Mouse (Mus musculus) liver, embryonic 13.5 days (tissue): ENCODE data around the gene Ppm1g. TPM values are rescaled to one million over a fixed set of nuclear protein-coding genes. Genes with fewer than 3 reads are reported as not detected.
A peak's percentile ranks its signal among the peaks of the same experiment; 100 is the strongest.
"Not testable (repeated sequence)": the region's sequence is repeated elsewhere in the genome, so short reads cannot be mapped to it uniquely, and the experiment has no call there.

Source experiments
- ATAC-seq: fragments of 200-750 bp; cut with Nextera tagmentation; 2 replicates; pipeline ENCODE4 v1.8.0; 2017; ENCODE audit warnings: low read depth, mild to moderate bottlenecking, moderate number of reproducible peaks, moderate library complexity
- DNase-seq: peaks from one replicate; pipeline ENCODE4 v3.0.0; 2022
- H3K27ac ChIP-seq: fragments of 300-500 bp; sonication (generic); 2 replicates; pipeline ENCODE4 v1.5.1; 2015; ENCODE audit warnings: moderate library complexity, mild to moderate bottlenecking, inconsistent platforms
- H3K27me3 ChIP-seq: fragments of 300-500 bp; sonication (generic); 2 replicates; pipeline ENCODE4 v1.6.1; 2015; ENCODE audit warnings: mild to moderate bottlenecking, inconsistent platforms
- H3K36me3 ChIP-seq: fragments of 300-500 bp; sonication (generic); 2 replicates; pipeline ENCODE4 v1.6.1; 2015; ENCODE audit warnings: mild to moderate bottlenecking, inconsistent platforms
- H3K4me1 ChIP-seq: fragments of 300-500 bp; sonication (generic); replicated peaks from 2 replicates; pipeline ENCODE4 v1.6.1; 2015; ENCODE audit warnings: inconsistent platforms
- H3K4me2 ChIP-seq: fragments of 300-500 bp; sonication (generic); 2 replicates; pipeline ENCODE4 v1.6.1; 2015; ENCODE audit warnings: inconsistent platforms, mild to moderate bottlenecking, moderate library complexity
- H3K4me3 ChIP-seq: fragments of 300-500 bp; sonication (generic); replicated peaks from 2 replicates; pipeline ENCODE4 v1.5.1; 2015; ENCODE audit warnings: mild to moderate bottlenecking, inconsistent platforms
- H3K9ac ChIP-seq: fragments of 300-500 bp; sonication (generic); 2 replicates; pipeline ENCODE4 v1.6.1; 2015; ENCODE audit warnings: mild to moderate bottlenecking, inconsistent platforms
- H3K9me3 ChIP-seq: fragments of 300-500 bp; sonication (generic); replicated peaks from 2 replicates; pipeline ENCODE4 v1.6.1; 2016; ENCODE audit warnings: inconsistent platforms
- WGBS: fragments of 180-500 bp; shearing (Covaris S2); methylation state at CpG from one replicate; pipeline ENCODE4 v1.1.7; 2015; ENCODE audit not compliant: insufficient replicate concordance; 5-methylcytosine and 5-hydroxymethylcytosine counted together
- polyA plus RNA-seq: library from polyadenylated mRNA; unstranded; fragments of >200 nt; fragmentation: Nextera tagmentation; extraction: Ambion mirVana; gene quantifications from 2 replicates; pipeline ENCODE4 v1.2.1, GENCODE M21; 2015

Ppm1g gene
- polyA plus RNA-seq, 1 experiment from 2014 or later: 169 TPM

DNA sequence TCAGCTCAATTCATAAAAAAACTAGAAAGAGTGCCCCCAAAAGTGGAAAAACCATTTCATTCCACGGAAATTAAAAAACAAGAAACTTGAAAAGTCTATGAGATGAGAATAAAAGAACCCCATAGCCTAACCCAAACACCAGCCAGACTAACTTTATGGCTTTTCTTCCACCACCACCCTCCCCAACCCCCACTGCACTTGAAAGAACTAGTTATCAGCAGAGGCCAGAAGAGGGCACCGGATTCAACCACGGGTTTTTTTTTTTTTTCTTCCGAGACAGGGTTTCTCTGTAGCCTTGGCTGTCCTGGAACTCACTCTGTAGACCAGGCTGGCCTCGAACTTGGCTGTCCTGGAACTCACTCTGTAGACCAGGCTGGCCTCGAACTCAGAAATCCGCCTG is 2.2 kb downstream of the Ppm1g start:
- Histone ChIP-seq H3K27ac (peak overlapping the region; percentile 97), H3K4me3 (peak overlapping the region; percentile 99), H3K27me3 (no peaks in the 10 kb centered on the region), H3K36me3 (peaks cover 14% of the 10 kb centered on the region), H3K9me3 (no peaks in the 10 kb centered on the region), H3K4me1 (peaks cover 62% of the 10 kb centered on the region), H3K9ac (peak overlapping the region; percentile 99), H3K4me2 (peak overlapping the region; percentile 92)
- 13% methylated on average over 7 of the region's 7 CpGs for WGBS
- ATAC-seq: peak; percentile 55
- peak; percentile 74 for DNase-seq

DNA sequence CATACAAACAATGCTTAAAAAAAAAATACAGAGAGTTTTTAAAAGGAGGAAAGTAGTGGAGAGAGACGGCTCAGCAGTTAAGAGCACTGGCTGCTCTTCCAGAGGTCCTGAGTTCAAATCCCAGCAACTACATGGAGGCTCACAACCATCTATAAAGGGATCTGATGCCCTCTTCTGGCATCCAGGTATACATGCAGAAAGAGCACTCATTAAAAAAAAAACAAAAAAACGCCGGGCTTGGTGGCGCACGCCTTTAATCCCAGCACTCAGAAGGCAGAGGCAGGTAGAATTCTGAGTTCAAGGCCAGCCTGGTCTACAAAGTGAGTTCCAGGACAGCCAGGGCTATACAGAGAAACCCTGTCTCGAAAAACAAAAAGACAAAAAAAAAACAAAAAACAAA is 3.9 kb downstream of the Ppm1g start:
- DNase-seq, H3K9me3 ChIP-seq, H3K27me3 ChIP-seq, ATAC-seq, H3K9ac ChIP-seq, H3K4me3 ChIP-seq, H3K27ac ChIP-seq: not testable (repeated sequence)
- H3K4me1 ChIP-seq: peaks cover 70% of the 10 kb centered on the region
- peaks cover 17% of the 10 kb centered on the region for H3K36me3 ChIP-seq
- peak overlapping the region; percentile 17; the same call in 1 of the 2 replicates for H3K4me2 ChIP-seq
- 69% methylated on average over 6 of the region's 6 CpGs for WGBS

DNA sequence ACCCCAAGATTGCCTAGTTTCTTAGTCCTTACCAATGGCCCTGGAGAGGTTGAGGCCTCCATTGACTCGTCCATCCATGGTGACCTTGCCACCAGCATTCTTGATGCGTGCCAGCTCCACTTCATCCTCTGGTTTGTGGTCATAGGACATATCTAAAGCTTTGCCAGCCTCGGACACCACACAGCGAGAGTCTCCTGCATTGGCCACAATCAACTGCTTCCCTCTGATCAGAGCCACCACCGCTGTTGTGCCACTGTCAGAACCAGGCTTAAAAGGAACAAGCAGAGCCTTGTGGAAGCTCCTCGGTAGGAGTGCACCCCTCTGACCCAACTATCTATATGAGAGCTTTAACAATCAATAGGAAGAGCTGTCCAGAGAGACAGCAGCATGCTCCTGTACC is 16.1 kb downstream of the Ppm1g start:
- Histone ChIP-seq H3K9me3 (peaks cover 5% of the 10 kb centered on the region), H3K36me3 (peaks cover 80% of the 10 kb centered on the region), H3K9ac (no peak overlapping the region), H3K4me1 (peaks cover 31% of the 10 kb centered on the region), H3K27me3 (no peaks in the 10 kb centered on the region), H3K4me3 (no peak overlapping the region), H3K4me2 (no peak overlapping the region), H3K27ac (no peak overlapping the region)
- no peak for ATAC-seq
- no peak for DNase-seq
- 85% methylated on average over 6 of the region's 6 CpGs for WGBS

DNA sequence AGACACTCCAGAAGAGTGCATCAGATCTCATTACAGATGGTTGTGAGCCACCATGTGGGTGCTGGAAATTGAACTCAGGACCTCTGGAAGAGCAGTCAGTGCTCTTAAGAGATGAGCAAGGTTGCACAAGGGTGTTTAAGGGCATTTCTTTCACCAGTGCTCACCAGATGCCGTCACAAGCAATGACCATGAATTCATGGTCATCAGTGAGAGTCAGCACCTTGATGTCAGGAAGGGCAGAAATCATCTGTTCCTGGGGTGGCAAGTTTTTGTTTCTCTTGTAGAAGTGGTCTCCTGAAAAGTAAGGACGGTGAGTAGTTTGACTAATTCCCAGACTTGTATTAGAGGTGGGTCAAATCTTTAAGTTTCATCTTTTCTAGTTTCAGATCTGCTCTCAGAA is 16.6 kb downstream of the Ppm1g start:
- Histone ChIP-seq H3K4me1 (peaks cover 34% of the 10 kb centered on the region), H3K4me3 (no peak overlapping the region), H3K36me3 (peaks cover 85% of the 10 kb centered on the region), H3K27ac (no peak overlapping the region), H3K4me2 (no peak overlapping the region), H3K9ac (no peak overlapping the region), H3K27me3 (no peaks in the 10 kb centered on the region), H3K9me3 (peaks cover 5% of the 10 kb centered on the region)
- DNase-seq: no peak
- 88% methylated on average over 2 of the region's 2 CpGs for WGBS
- no peak for ATAC-seq

DNA sequence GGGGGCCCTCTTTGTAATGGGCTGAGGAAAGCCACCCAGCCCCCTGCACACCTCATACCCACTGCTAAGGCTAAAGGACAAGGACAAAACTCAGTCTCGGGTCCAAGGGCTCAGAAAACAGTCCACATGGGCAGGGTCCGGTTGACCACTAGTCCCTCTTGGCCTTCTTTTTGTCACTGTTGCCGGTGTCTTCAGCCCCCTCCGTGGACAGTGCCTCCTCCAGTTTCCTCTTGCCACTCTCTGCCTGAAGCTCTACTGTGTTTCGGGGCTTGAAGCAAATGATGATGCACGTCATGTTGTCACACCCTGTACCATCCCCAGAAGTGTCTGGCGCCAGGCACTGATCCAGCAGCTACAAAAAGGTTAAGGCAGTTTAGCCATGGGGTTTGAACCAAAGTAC is 17.6 kb downstream of the Ppm1g start:
- no peak for ATAC-seq
- peaks cover 85% of the 10 kb centered on the region for H3K36me3 ChIP-seq
- H3K4me3 ChIP-seq: peak overlapping the region; percentile 82
- H3K9me3 ChIP-seq: peaks cover 5% of the 10 kb centered on the region
- no peaks in the 10 kb centered on the region for H3K27me3 ChIP-seq
- no peak for DNase-seq
- H3K4me1 ChIP-seq: peaks cover 34% of the 10 kb centered on the region
- 77% methylated on average over 7 of the region's 7 CpGs for whole genome bisulfite sequencing
- H3K4me2 ChIP-seq: peak overlapping the region; percentile 79
- H3K27ac ChIP-seq: peak overlapping the region; percentile 82
- peak overlapping the region; percentile 69 for H3K9ac ChIP-seq

DNA sequence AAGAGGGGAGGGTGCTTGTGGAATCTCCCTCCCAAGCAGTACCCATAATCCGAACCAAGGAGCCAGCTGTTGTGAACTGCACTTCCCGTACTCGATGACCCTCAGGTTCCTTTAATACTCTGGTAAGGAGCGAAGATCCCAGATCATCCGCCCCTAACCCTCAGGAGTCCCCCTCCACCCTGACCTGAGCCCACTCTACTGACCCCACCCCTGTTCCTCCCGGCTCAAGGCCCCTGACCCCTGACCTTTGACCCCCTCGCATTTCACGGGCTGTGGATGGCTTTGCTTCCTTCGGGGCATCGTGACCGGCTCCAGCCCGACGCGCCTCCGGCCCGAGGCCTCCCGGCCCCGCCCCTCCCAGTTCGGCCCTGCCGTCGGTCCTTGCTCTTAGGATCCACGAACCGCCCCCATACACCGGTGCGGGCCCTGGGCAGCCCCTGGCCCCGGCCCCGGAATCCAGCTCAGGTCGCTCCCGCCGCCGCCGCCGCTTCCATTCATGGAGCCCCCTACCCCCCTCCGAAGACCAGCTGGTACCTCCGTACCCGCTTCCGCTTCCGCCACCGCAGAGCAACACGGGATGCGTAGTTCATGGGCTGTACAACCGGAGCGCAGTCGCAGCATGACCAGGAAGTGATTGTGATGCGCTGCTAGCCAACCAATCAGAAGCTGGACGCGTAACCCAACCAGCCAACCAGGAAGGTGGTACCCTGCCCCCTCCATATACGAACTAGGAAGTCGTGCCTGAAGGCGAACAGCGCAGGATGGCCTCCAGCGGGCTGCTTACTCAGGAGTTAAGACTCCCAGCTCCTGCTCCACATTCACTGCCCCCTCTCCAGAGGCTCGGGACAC is 18.5 kb downstream of the Ppm1g start, which contains the start of gene Zfp513:
Zfp513 (minus strand) TSS at position 562 of the 849 bp plus-strand sequence.
- Histone ChIP-seq H3K27me3 (no peaks in the 10 kb centered on the region), H3K9ac (peak within 1 kb of the TSS; percentile 85), H3K9me3 (peaks cover 5% of the 10 kb centered on the region), H3K4me1 (peaks cover 38% of the 10 kb centered on the region), H3K4me2 (peak within 1 kb of the TSS; percentile 91), H3K4me3 (peak within 1 kb of the TSS; percentile 82), H3K27ac (peak within 1 kb of the TSS; percentile 82), H3K36me3 (peaks cover 85% of the 10 kb centered on the region)
- DNase-seq (peak; percentile 95), ATAC-seq (peak; percentile 96)
- 2% methylated on average over 53 of the region's 53 CpGs for WGBS

DNA sequence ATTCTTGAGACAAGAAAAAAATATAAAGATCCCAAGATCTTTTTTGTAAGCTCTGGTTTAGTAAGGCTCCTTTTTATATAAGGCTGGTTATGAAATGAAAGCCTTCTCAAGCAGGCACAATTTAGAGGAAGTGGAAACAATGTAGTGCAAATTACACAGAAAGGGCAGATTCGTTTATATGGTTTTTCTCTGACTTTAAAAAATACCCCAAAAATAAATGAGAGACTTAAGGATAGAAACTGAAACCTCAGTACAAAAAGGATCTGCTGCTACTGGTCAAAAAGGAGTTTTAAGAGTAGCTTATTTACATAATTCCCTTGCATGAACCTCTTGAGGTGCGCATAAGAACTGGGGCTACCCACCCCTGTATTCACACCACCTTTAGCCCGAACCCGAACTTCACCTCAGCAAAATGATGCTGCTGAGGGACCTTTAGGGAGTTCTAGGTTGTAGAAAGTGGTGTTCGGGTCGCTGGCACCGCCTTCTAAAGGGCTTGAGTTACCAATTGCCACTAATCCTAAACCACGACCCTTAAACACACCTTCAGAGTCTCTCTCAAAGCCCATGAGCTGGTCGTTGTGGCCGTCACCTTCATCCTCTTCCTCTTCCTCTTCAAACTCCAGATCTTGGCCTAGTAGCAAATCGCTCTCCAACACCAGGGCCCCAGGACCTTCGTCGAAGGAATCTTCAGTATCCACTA is 19.3 kb downstream of the Ppm1g start:
- H3K9ac ChIP-seq: peak overlapping the region; percentile 85
- H3K4me2 ChIP-seq: peak overlapping the region; percentile 91
- peak overlapping the region; percentile 81 for H3K27ac ChIP-seq
- 18% methylated on average over 13 of the region's 13 CpGs for WGBS
- H3K27me3 ChIP-seq: no peaks in the 10 kb centered on the region
- peak overlapping the region; percentile 82 for H3K4me3 ChIP-seq
- H3K9me3 ChIP-seq: peaks cover 5% of the 10 kb centered on the region
- no peak for DNase-seq
- ATAC-seq: no peak
- peaks cover 38% of the 10 kb centered on the region for H3K4me1 ChIP-seq
- H3K36me3 ChIP-seq: peaks cover 85% of the 10 kb centered on the region

DNA sequence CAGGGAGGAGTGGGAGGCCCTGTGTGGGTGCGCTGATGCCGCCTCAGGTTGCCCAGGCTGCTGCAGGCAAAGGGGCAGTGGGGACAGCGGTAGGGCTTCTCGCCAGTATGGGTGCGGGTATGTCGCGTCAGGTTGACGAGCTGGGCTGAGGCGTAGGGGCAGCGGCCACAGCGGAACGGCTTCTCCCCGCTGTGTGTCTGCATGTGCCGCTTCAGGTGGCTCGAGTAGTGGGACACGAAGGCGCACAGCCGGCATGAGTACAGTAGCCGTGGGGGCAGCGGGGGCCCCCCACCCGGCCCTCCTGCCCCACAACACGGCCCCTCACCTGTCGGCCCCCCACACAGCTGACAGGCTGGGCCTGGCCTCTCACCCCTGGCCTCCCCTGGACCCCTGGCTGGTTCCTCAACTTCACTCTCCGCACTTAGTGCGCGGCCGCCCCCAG is 20.1 kb downstream of the Ppm1g start:
- ATAC-seq (no peak), DNase-seq (no peak)
- H3K9me3 ChIP-seq: peaks cover 5% of the 10 kb centered on the region
- peak overlapping the region; percentile 18 for H3K4me2 ChIP-seq
- H3K36me3 ChIP-seq: peaks cover 85% of the 10 kb centered on the region
- H3K9ac ChIP-seq: peak overlapping the region; percentile 34
- peaks cover 42% of the 10 kb centered on the region for H3K4me1 ChIP-seq
- no peaks in the 10 kb centered on the region for H3K27me3 ChIP-seq
- H3K27ac ChIP-seq: no peak overlapping the region
- H3K4me3 ChIP-seq: no peak overlapping the region
- WGBS: 88% methylated on average over 27 of the region's 27 CpGs

DNA sequence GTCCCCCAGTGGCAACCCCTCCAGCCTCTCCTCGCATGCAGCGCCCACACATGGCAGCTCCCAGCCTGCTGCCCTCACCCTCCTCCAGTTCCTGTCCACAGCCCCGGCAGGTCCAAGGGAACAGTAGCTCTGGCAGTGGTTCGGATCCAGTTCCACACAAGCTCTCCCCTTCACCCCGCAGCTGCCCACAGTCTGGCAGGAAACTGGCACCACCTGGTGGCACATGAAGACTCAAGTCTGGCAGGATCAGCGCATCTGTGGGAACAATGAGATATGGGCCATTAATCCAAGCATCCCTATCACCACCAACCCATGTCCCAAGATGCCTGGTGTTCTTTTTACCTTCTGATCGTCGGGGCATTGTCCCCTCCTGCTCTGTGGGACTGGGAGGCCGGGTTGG is 20.6 kb downstream of the Ppm1g start:
- H3K9ac ChIP-seq: no peak overlapping the region
- H3K27me3 ChIP-seq: no peaks in the 10 kb centered on the region
- DNase-seq (no peak), ATAC-seq (no peak)
- H3K27ac ChIP-seq: no peak overlapping the region
- no peak overlapping the region for H3K4me2 ChIP-seq
- WGBS: 79% methylated on average over 9 of the region's 9 CpGs
- peaks cover 5% of the 10 kb centered on the region for H3K9me3 ChIP-seq
- H3K4me1 ChIP-seq: peaks cover 46% of the 10 kb centered on the region
- H3K36me3 ChIP-seq: peaks cover 85% of the 10 kb centered on the region
- H3K4me3 ChIP-seq: no peak overlapping the region

DNA sequence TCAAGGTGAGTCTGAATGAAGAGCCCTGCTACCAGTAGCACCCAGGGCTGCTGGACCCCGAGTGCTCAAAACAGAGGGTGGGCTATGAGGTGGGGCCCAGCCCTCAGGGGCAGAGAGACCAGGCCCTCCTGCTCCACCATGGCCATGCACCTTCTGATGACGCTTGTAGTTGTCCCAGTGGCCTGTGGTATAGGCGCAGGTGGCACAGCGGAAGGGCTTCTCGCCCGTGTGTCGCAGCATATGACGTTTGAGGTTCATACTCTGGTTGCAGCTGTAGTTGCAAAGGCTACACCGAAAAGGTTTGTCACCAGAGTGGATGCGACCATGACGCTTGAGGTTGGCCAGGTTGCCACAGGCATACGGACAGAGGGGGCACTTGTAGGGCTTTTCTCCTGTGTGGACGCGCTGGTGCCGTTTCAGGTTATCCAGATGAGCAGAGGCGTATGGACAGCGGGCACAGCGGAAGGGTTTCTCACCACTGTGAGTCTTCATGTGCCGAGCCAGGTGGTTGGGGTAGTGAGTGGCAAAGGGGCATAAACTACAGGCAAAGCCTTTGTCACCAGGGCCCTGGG is 21.1 kb downstream of the Ppm1g start:
- Histone ChIP-seq H3K4me2 (no peak overlapping the region), H3K4me1 (peaks cover 51% of the 10 kb centered on the region), H3K27me3 (no peaks in the 10 kb centered on the region), H3K9me3 (peaks cover 5% of the 10 kb centered on the region), H3K36me3 (peaks cover 85% of the 10 kb centered on the region), H3K4me3 (no peak overlapping the region), H3K9ac (no peak overlapping the region), H3K27ac (no peak overlapping the region)
- DNase-seq (no peak), ATAC-seq (no peak)
- WGBS: 90% methylated on average over 19 of the region's 19 CpGs

DNA sequence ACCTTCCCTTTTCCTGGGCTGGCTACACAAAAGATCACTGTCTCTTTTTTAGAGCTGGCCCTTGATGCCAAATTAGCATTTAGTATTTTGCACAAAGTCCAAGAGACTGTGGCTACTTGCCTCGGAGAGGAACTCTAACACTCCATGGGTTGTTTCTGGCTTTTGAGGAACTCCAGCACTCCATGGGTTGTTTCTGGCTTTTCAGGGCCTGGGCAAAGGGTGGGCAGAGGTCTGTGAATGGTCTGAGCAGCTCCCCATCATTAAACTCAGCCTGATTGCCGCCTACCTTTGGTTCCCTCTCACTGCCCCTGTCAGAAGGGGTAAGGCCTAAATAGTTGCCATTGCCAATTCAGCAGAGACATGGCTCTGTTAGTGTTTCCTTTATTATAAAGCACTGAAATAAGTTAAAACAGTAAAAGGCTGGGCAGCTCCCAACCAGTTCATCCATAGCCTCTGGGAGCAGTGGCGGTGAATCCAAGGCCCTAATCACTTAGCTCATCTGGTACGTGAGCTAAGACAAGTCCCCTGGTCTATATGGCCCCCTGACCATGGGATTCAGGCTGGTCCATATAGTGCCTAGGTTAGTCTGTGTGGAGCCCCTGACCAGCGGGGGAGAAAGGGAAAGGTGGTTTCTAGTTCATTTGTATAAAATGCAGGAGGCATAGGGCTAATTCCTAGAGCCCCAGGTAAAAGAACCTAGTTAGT is 21.7 kb downstream of the Ppm1g start:
- H3K9ac ChIP-seq: no peak overlapping the region
- ATAC-seq (no peak), DNase-seq (no peak)
- peaks cover 57% of the 10 kb centered on the region for H3K4me1 ChIP-seq
- peaks cover 80% of the 10 kb centered on the region for H3K36me3 ChIP-seq
- H3K9me3 ChIP-seq: peaks cover 5% of the 10 kb centered on the region
- H3K4me2 ChIP-seq: no peak overlapping the region
- 80% methylated on average over 5 of the region's 5 CpGs for WGBS
- no peak overlapping the region for H3K4me3 ChIP-seq
- H3K27ac ChIP-seq: no peak overlapping the region
- H3K27me3 ChIP-seq: no peaks in the 10 kb centered on the region
